Mouse (Mus musculus) heart, embryonic 12.5 days (tissue): ENCODE results near the gene Atoh8. TPM values are rescaled to one million over a fixed set of nuclear protein-coding genes. Genes with fewer than 3 reads are reported as not detected.

Experiments
- polyA plus RNA-seq: library from polyadenylated mRNA; unstranded; fragments of >200 nt; fragmentation: Nextera tagmentation; extraction: Ambion mirVana; gene quantifications from 2 replicates; pipeline ENCODE4 v1.2.1, GENCODE M21; 2016

Atoh8 gene
- polyA plus RNA-seq, 1 experiment from 2014 or later, result 14.9 TPM

Other genes with a start within 250 kb of the Atoh8 start
- 68.1 and 68.8 TPM in 2 replicates for gene St3gal5, start 138.0 kb downstream of the Atoh8 start, polyA plus RNA-seq
- gene Sftpb, start 69.0 kb upstream of the Atoh8 start, polyA plus RNA-seq, result not detected in 2 replicates
- 36.0 and 39.7 TPM in 2 replicates for gene Usp39, start 109.6 kb upstream of the Atoh8 start, polyA plus RNA-seq
- gene 0610030E20Rik, start 111.7 kb upstream of the Atoh8 start, polyA plus RNA-seq, result 17.2 and 19.9 TPM in 2 replicates
- gene Tmem150a, start 119.9 kb upstream of the Atoh8 start, polyA plus RNA-seq, result 13.3 and 13.5 TPM in 2 replicates
- 90.0 and 92.9 TPM in 2 replicates for gene Rnf181, start 131.4 kb upstream of the Atoh8 start, polyA plus RNA-seq
- 48.3 and 52.1 TPM in 2 replicates for gene Vamp5, start 144.9 kb upstream of the Atoh8 start, polyA plus RNA-seq
- 111 and 112 TPM in 2 replicates for gene Vamp8, start 155.1 kb upstream of the Atoh8 start, polyA plus RNA-seq
- 33.8 and 38.7 TPM in 2 replicates for gene Ggcx, start 178.7 kb upstream of the Atoh8 start, polyA plus RNA-seq
- gene Mat2a, start 204.0 kb upstream of the Atoh8 start, polyA plus RNA-seq, result 313 and 317 TPM in 2 replicates